Mouse (Mus musculus) CH12.LX (cell line): ENCODE measurements at regions not wholly inside any gene's neighbourhood (a gene's known extent, or its start where the extent isn't known, plus 50 kb on each side); places are given as distances from the start of the nearest gene placed in this dataset.

Source experiments
- DNase-seq: peaks from one replicate; pipeline ENCODE4 v3.0.0-alpha.2; 2013; ENCODE audit errors: extremely low read depth
- H3K27ac ChIP-seq: 2 replicates; pipeline ENCODE4 v1.5.1; 2012; ENCODE audit warnings: low read depth, mild to moderate bottlenecking, control low read depth, moderate library complexity; ENCODE audit not compliant: insufficient read depth
- H3K27me3 ChIP-seq: replicated peaks from 2 replicates; pipeline ENCODE3; 2012; ENCODE audit warnings: inconsistent platforms
- H3K36me3 ChIP-seq, 2 experiments: replicated peaks in 1 of 2; 2 replicates each; pipeline versions ENCODE3 to v1.6.1; 2012; ENCODE audit warnings: inconsistent platforms in 1 of 2, low read length in 1 of 2, mild to moderate bottlenecking in 1 of 2, mixed read lengths in 1 of 2, moderate library complexity in 1 of 2; ENCODE audit not compliant: control insufficient read depth in 1 of 2, insufficient read depth in 1 of 2
- H3K4me1 ChIP-seq, 2 experiments: 2 replicates each; pipeline ENCODE4 v1.6.1; 2012; ENCODE audit warnings: inconsistent platforms in 1 of 2, moderate library complexity in 1 of 2; ENCODE audit not compliant: insufficient read depth in 2 of 2, control insufficient read depth in 1 of 2
- H3K4me2 ChIP-seq: 2 replicates; pipeline ENCODE4 v1.6.1; 2012; ENCODE audit warnings: low read depth, mild to moderate bottlenecking, control low read depth; ENCODE audit not compliant: poor library complexity, insufficient read depth, severe bottlenecking
- H3K4me3 ChIP-seq, 3 experiments: fragments of 150-350 bp in 1 of 3; sonication (generic) in 1 of 3; replicated peaks in 1 of 3; 2 replicates each; pipeline versions ENCODE3 to v1.5.1; 2011 to 2012; ENCODE audit warnings: low read depth in 2 of 3, low read length in 2 of 3, mild to moderate bottlenecking in 2 of 3, moderate library complexity in 2 of 3, control low read depth in 1 of 3, improper control_type of control experiment in 1 of 3, inconsistent platforms in 1 of 3, mixed read lengths in 1 of 3; ENCODE audit not compliant: poor library complexity in 1 of 3
- H3K79me2 ChIP-seq: replicated peaks from 2 replicates; pipeline ENCODE4 v1.6.1; 2012; ENCODE audit warnings: mild to moderate bottlenecking, moderate library complexity; ENCODE audit not compliant: control insufficient read depth, poor library complexity, insufficient read depth, severe bottlenecking; ENCODE audit errors: extremely low read depth
- H3K9ac ChIP-seq: 2 replicates; pipeline ENCODE4 v1.6.1; 2012; ENCODE audit warnings: low read depth, mild to moderate bottlenecking, control low read depth, moderate library complexity; ENCODE audit not compliant: insufficient read depth
- H3K9me3 ChIP-seq: replicated peaks from 2 replicates; pipeline ENCODE3; 2012; ENCODE audit warnings: low read length, inconsistent platforms, mixed read lengths
- CHD2 ChIP-seq: IDR thresholded peaks from 2 replicates; pipeline ENCODE4 v1.6.1; 2011; ENCODE audit warnings: low read length, improper control_type of control experiment
- ELF1 ChIP-seq: IDR thresholded peaks from 2 replicates; pipeline ENCODE4 v1.6.1; 2014; ENCODE audit warnings: low read depth, mild to moderate bottlenecking, inconsistent platforms, low read length, improper control_type of control experiment
- EP300 ChIP-seq: IDR thresholded peaks from 2 replicates; pipeline ENCODE4 v1.6.1; 2011; ENCODE audit warnings: low read length, improper control_type of control experiment
- ETS1 ChIP-seq: conservative IDR thresholded peaks from 2 replicates; pipeline ENCODE4 v1.6.1; 2012; ENCODE audit warnings: low read depth, mild to moderate bottlenecking, inconsistent platforms, low read length, improper control_type of control experiment, moderate library complexity
- JUN ChIP-seq: IDR thresholded peaks from 2 replicates; pipeline ENCODE4 v1.6.1; 2011; ENCODE audit warnings: low read depth, mild to moderate bottlenecking, low read length, improper control_type of control experiment, moderate library complexity; ENCODE audit not compliant: insufficient read depth
- KAT2A ChIP-seq: IDR thresholded peaks from 2 replicates; pipeline ENCODE4 v1.6.1; 2012; ENCODE audit warnings: low read length, improper control_type of control experiment, inconsistent platforms; ENCODE audit not compliant: insufficient replicate concordance
- MAX ChIP-seq: IDR thresholded peaks from 2 replicates; pipeline ENCODE4 v1.6.1; 2011; ENCODE audit warnings: low read length, improper control_type of control experiment
- MAZ ChIP-seq: IDR thresholded peaks from 2 replicates; pipeline ENCODE4 v1.6.1; 2012; ENCODE audit warnings: low read depth, mild to moderate bottlenecking, inconsistent platforms, low read length, improper control_type of control experiment, moderate library complexity
- MEF2A ChIP-seq: IDR thresholded peaks from 2 replicates; pipeline ENCODE4 v1.6.1; 2014; ENCODE audit warnings: low read depth, mild to moderate bottlenecking, inconsistent platforms, low read length, improper control_type of control experiment, borderline replicate concordance
- MXI1 ChIP-seq: IDR thresholded peaks from 2 replicates; pipeline ENCODE4 v1.6.1; 2011; ENCODE audit warnings: mild to moderate bottlenecking, low read depth, low read length, improper control_type of control experiment
- MYC ChIP-seq: IDR thresholded peaks from 2 replicates; pipeline ENCODE4 v1.6.1; 2011; ENCODE audit warnings: low read depth, mild to moderate bottlenecking, improper control_type of control experiment, low read length
- PAX5 ChIP-seq: IDR thresholded peaks from 2 replicates; pipeline ENCODE4 v1.6.1; 2012; ENCODE audit warnings: low read length, inconsistent platforms, mixed read lengths
- POLR2A ChIP-seq: IDR thresholded peaks from 2 replicates; pipeline ENCODE4 v1.6.1; 2011; ENCODE audit warnings: low read depth, mild to moderate bottlenecking, improper control_type of control experiment, low read length
- POLR2AphosphoS2 ChIP-seq: IDR thresholded peaks from 2 replicates; pipeline ENCODE4 v1.6.1; 2011; ENCODE audit warnings: low read depth, low read length, improper control_type of control experiment
- RAD21 ChIP-seq: IDR thresholded peaks from 2 replicates; pipeline ENCODE4 v1.6.1; 2011; ENCODE audit warnings: low read depth, mild to moderate bottlenecking, low read length, improper control_type of control experiment, moderate library complexity
- SIN3A ChIP-seq: IDR thresholded peaks from 2 replicates; pipeline ENCODE4 v1.6.1; 2012; ENCODE audit warnings: low read length, improper control_type of control experiment, inconsistent platforms
- SMC3 ChIP-seq: IDR thresholded peaks from 2 replicates; pipeline ENCODE4 v1.6.1; 2011; ENCODE audit warnings: low read depth, low read length, improper control_type of control experiment
- USF1 ChIP-seq: IDR thresholded peaks from 2 replicates; pipeline ENCODE4 v1.6.1; 2014; ENCODE audit warnings: low read depth, mild to moderate bottlenecking, inconsistent platforms, low read length, improper control_type of control experiment
- ZC3H11A ChIP-seq: IDR thresholded peaks from 2 replicates; pipeline ENCODE4 v1.6.1; 2012; ENCODE audit warnings: low read depth, mild to moderate bottlenecking, inconsistent platforms, low read length, improper control_type of control experiment
- dilution Hi-C: fragments of 300-500 bp; cut with MboI; formaldehyde crosslinking; loops from 2 replicates; pipeline ENCODE4 v1.14.3; 2020; ENCODE audit warnings: low sequenced_read_pairs; ENCODE audit not compliant: extremely low pct_unique_long_range_greater_than_20kb, extremely low pct_ligation_motif_present
- in situ Hi-C: fragments of 300-500 bp; cut with MboI; formaldehyde crosslinking; loops from 3 replicates; pipeline ENCODE4 v1.14.3; 2019; ENCODE audit warnings: low sequenced_read_pairs, low pct_ligation_motif_present, low pct_unique_long_range_greater_than_20kb, mixed read lengths

GRCm38 (mm10) chr16:55097651-55098050, 200.1 kb downstream of the Zpld1 start:
- Histone ChIP-seq H3K27ac (no peak overlapping the region), H3K79me2 (no peaks in the 10 kb centered on the region), H3K36me3 (no peaks in the 10 kb centered on the region), H3K4me3 (no peak overlapping the region), H3K4me1 (no peaks in the 10 kb centered on the region), H3K9ac (no peak overlapping the region), H3K4me2 (no peak overlapping the region), H3K27me3 (no peaks in the 10 kb centered on the region), H3K9me3 (no peaks in the 10 kb centered on the region)
- dilution Hi-C loops = no loop called here
- in situ Hi-C loops = no loop called here
- no peak for TF ChIP-seq MAX
- TF ChIP-seq ETS1 = no peak
- TF ChIP-seq ZC3H11A = no peak
- TF ChIP-seq MYC = no peak
- no peak for TF ChIP-seq MAZ
- no peak for TF ChIP-seq CHD2
- no peak for TF ChIP-seq USF1
- TF ChIP-seq KAT2A = no peak
- no peak for DNase-seq

GRCm38 (mm10) chr16:55087461-55087860, 210.3 kb downstream of the Zpld1 start:
- H3K27me3 ChIP-seq = no peaks in the 10 kb centered on the region
- DNase-seq = no peak
- H3K4me1 ChIP-seq = peaks cover 0 to 3% of the 10 kb centered on the region in 2 experiments; a peak in 2 of 4 replicates
- no peak for TF ChIP-seq SIN3A
- H3K79me2 ChIP-seq = no peaks in the 10 kb centered on the region
- in situ Hi-C loops (no loop called here), dilution Hi-C loops (no loop called here)
- no peak overlapping the region for H3K9ac ChIP-seq
- H3K36me3 ChIP-seq = no peaks in the 10 kb centered on the region
- no peaks in the 10 kb centered on the region for H3K9me3 ChIP-seq
- H3K4me2 ChIP-seq = no peak overlapping the region
- H3K4me3 ChIP-seq = no peak overlapping the region
- H3K27ac ChIP-seq = no peak overlapping the region

- no peaks in the 10 kb centered on the region for H3K27me3 ChIP-seq
- H3K36me3 ChIP-seq = no peaks in the 10 kb centered on the region
- no peaks in the 10 kb centered on the region for H3K9me3 ChIP-seq
- no peak overlapping the region for H3K27ac ChIP-seq
- no peaks in the 10 kb centered on the region for H3K79me2 ChIP-seq
- dilution Hi-C loops = no loop called here
- in situ Hi-C loops = no loop called here
- no peak for DNase-seq
- TF ChIP-seq POLR2A (no peak), EP300 (no peak), ZC3H11A (no peak), ELF1 (no peak), JUN (no peak), PAX5 (no peak), SMC3 (no peak), MXI1 (no peak), POLR2AphosphoS2 (no peak), RAD21 (no peak), MYC (no peak), MEF2A (no peak), MAZ (no peak)
- TF ChIP-seq, all 38 proteins: peak for 0
- no peak overlapping the region for H3K4me3 ChIP-seq
- no peaks in the 10 kb centered on the region for H3K4me1 ChIP-seq
- no peak overlapping the region for H3K9ac ChIP-seq
- H3K4me2 ChIP-seq = no peak overlapping the region
These were observed 221.6 kb downstream of the Zpld1 start for GRCm38 (mm10) chr16:55076172-55076571.
